Comparison of ENCODE assay signal across 44 mouse cellular contexts in the genomic region with DNA sequence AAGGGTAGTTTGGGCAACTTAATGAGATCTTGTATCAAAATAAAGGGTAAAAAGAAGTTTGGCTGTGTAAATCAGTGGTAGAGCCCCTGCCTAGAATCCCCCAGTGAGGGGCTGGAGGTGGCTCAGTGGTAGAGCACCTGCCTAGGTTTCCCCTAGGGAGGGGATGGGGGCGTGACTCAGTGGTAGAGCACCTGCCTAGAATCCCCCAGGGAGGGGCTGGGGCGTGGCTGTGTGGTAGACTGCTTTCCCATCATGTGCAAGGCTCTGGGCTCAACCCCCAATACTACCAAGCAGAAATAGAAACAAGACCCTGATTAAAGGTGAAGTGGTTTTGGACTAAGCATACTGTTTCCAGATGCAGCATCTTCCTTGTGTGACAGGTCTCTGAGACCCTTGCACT. TPM values are rescaled to one million over a fixed set of nuclear protein-coding genes. Genes with fewer than 3 reads are reported as not detected.
"Had no signal": no experiment of that assay in that cellular context is flagged by ENCODE, and none has a peak within 500 bp of the region (broad histone marks: within the 10 kb centered on the region; RNA-seq: fewer than 3 reads in every experiment).

No protein-coding gene starts in this region.

- DNase-seq: heart, postnatal 10 days; heart, postnatal 14 days; heart, postnatal 36 days; heart, postnatal 4 days; kidney, adult 11 months; kidney, adult 18-20 months; kidney, adult 2 months; kidney, adult 8-10 months; kidney, adult 9 months; kidney, postnatal 10 days; kidney, postnatal 14 days; kidney, postnatal 25 days; kidney, postnatal 36 days; kidney, postnatal 4 days; layer of hippocampus, adult 9-11 months; layer of hippocampus, postnatal 36 days had no signal

- H3K4me3 ChIP-seq: heart, embryonic 10.5 days; heart, embryonic 12.5 days; heart, embryonic 13.5 days; heart, embryonic 15.5 days; hindbrain, embryonic 10.5 days; hindbrain, embryonic 12.5 days; hindbrain, embryonic 13.5 days; hindbrain, embryonic 15.5 days; intestine, embryonic 15.5 days; kidney, embryonic 15.5 days; layer of hippocampus, adult 2 months; left cerebral cortex, adult 2 months had no signal

- H3K9ac ChIP-seq: heart, embryonic 12.5 days; heart, embryonic 13.5 days; heart, embryonic 15.5 days; hindbrain, embryonic 13.5 days; hindbrain, embryonic 14.5 days; hindbrain, embryonic 15.5 days; intestine, embryonic 15.5 days; kidney, embryonic 15.5 days had no signal

- H3K27ac ChIP-seq: heart, embryonic 10.5 days; heart, embryonic 13.5 days; heart, embryonic 15.5 days; hindbrain, embryonic 10.5 days; hindbrain, embryonic 12.5 days; hindbrain, embryonic 13.5 days; hindbrain, embryonic 14.5 days; hindbrain, embryonic 15.5 days; hindbrain, postnatal 0 days; intestine, embryonic 15.5 days; kidney, embryonic 15.5 days; kidney, postnatal 0 days; layer of hippocampus, adult 2 months; left cerebral cortex, adult 2 months had no signal

- H3K4me1 ChIP-seq: heart, embryonic 12.5 days; heart, embryonic 13.5 days; heart, embryonic 15.5 days; intestine, embryonic 15.5 days had no signal

- H3K4me2 ChIP-seq: heart, embryonic 11.5 days; heart, embryonic 12.5 days; heart, embryonic 13.5 days; heart, embryonic 15.5 days; hindbrain, embryonic 12.5 days; hindbrain, embryonic 13.5 days; hindbrain, embryonic 14.5 days; hindbrain, embryonic 15.5 days; intestine, embryonic 15.5 days; kidney, embryonic 15.5 days had no signal

- H3K9me3 ChIP-seq: heart, embryonic 10.5 days; heart, embryonic 12.5 days; heart, embryonic 13.5 days; heart, embryonic 15.5 days; hindbrain, embryonic 10.5 days; hindbrain, embryonic 12.5 days; hindbrain, embryonic 13.5 days; hindbrain, embryonic 15.5 days; intestine, embryonic 15.5 days; kidney, embryonic 15.5 days had no signal

- H3K36me3 ChIP-seq: heart, embryonic 10.5 days; heart, embryonic 12.5 days; heart, embryonic 13.5 days; heart, embryonic 15.5 days; hindbrain, embryonic 10.5 days; hindbrain, embryonic 12.5 days; hindbrain, embryonic 13.5 days; hindbrain, embryonic 15.5 days; intestine, embryonic 15.5 days; kidney, embryonic 15.5 days had no signal

RNA-seq across cellular contexts. Expression of gene Uncx, which starts 21.4 kb away (rescaled TPM):
- total RNA-seq: heart, postnatal 10 days; heart, postnatal 14 days; heart, postnatal 25 days; heart, postnatal 36 days; heart, postnatal 4 days; hematopoietic stem cell, adult 5-6 weeks; layer of hippocampus, adult 2 months; layer of hippocampus, adult 8-10 months; layer of hippocampus, postnatal 25 days had no signal
- polyA plus RNA-seq: heart, embryonic 13.5 days; heart, embryonic 14.5 days; heart, embryonic 15.5 days; heart, embryonic 16.5 days; heart, postnatal 0 days; inflammation-experienced regulatory T-cells, adult 6 months; intestine, embryonic 14.5 days; intestine, embryonic 15.5 days; intestine, embryonic 16.5 days; intestine, postnatal 0 days; large intestine, adult 2 months had no signal
